Mouse (Mus musculus) urinary bladder, postnatal 4 days (tissue): Measurements from ENCODE around the gene Vmn1r76.

Source experiments
- DNase-seq, 2 experiments: peaks; one replicate each; pipeline ENCODE4 v3.0.0; 2021 to 2022; ENCODE audit warnings: low spot score in 2 of 2

Vmn1r76 gene

DNA sequence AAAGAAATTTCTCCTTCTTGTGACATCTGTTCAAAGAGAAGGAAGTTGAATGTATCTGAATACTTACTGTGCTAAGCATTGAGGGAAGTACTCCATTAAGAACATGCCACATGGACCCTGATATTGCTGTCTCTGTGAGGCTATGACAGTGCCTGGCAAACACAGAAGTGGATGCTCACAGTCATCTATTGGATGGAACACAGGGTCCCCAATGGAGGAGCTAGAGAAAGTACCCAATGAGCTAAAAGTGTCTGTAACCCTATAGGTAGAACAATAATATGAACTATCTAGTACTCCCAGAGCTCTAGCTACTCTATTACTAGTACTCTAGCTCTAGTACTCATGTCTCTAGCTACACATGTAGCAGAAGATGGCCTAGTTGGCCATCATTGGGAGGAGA lies at the start of gene Vmn1r76:
TSS of gene Vmn1r76 (minus strand) at position 101 of the 400 bp plus-strand sequence.
- DNase-seq, result no peak

DNA sequence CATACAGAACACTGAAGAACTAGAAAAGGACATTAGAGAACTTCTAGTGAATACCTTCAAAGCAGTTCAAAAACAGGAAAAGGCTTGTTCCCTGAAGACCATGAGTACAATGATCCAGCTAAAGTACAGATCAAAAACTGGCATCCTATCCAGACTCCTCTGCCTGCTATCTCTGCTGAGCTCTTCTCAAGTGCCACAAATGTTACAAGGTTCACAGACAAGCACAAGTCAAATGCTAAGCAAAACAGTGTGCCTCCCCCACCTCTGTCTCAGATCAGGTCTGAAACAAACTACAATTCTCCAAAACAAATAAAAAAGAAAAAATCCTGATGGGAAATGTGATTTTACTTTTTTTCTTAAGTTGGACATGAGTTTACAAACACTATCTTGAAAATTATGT lies 34.6 kb upstream of the Vmn1r76 start:
- no peak for DNase-seq

DNA sequence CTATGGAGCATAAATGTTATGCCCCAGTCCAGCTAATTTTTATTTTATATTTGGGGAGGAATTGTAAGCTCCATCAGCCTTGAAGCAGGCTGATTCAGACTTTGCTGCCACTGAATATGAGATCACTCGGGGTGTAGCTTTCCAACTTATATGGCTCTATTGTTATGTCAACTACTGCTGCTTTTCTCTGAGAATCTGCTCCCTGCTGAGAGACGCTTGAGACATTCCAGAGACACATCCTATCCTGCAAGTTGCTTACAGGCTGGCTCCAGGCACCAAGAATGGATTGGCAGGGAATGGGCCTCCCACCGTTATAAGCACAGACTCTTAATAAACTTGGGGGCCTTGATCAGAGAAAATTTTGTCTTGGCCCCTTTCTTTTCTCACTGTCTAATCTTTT lies 10.0 kb upstream of the Vmn1r76 start:
- DNase-seq, result no peak

DNA sequence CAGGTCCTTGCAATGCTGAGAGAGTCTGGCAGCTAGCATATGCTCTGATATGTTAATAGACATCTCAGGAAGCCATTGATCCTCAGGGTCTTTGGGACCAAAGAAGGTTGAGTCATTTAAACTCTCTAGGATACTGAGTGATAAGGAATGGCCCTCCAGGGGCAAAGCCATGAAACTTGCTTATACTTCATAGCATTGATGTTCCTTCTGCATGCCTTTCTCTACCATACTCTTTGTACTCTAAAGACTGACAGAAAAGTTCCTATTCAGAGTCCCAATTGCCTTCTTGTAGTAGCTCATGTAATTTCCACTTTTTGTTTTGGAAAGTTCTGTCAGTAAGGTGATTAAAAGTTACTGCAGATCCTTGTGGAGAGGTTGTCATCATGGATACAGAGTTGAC lies 63.7 kb downstream of the Vmn1r76 start, which contains the start of gene Vmn1r75:
TSS of gene Vmn1r75 (plus strand) at position 301 of the 400 bp plus-strand sequence.
- no peak for DNase-seq
